Mouse (Mus musculus): ENCODE measurements at regions not wholly inside any gene's neighbourhood (a gene's known extent, or its start where the extent isn't known, plus 50 kb on each side); places are given as distances from the start of the nearest gene placed in this dataset.

- H3K4me1 ChIP-seq (ENCODE audit: control insufficient read depth, insufficient read depth, low read length), result no peaks in the 10 kb centered on the region
- no peak overlapping the region for H3K27ac ChIP-seq (ENCODE audit: insufficient read depth, low read length)
- H3K9me3 ChIP-seq (replicated peaks; ENCODE audit: control insufficient read depth, insufficient read depth, low read length, poor library complexity, severe bottlenecking), result no peaks in the 10 kb centered on the region
- no peak overlapping the region for H3K9ac ChIP-seq (ENCODE audit: low read depth, poor library complexity, severe bottlenecking)
- H3K27me3 ChIP-seq (ENCODE audit: control insufficient read depth, insufficient read depth, low read length, poor library complexity, severe bottlenecking), result peaks cover 3% of the 10 kb centered on the region; the same call in 1 of the 2 replicates
- H3K4me3 ChIP-seq (ENCODE audit: low read depth, low read length), result no peak overlapping the region
- H3K36me3 ChIP-seq (ENCODE audit: control insufficient read depth, insufficient read depth, low read length, poor library complexity, severe bottlenecking), result no peaks in the 10 kb centered on the region
- TF ChIP-seq CTCF (IDR thresholded peaks at IDR 0.05; ENCODE audit: low read depth, low read length) (no peak), EP300 (IDR thresholded peaks at IDR 0.05; ENCODE audit: insufficient read depth, low read depth, low read length) (no peak), POLR2A (IDR thresholded peaks at IDR 0.05; ENCODE audit: insufficient read depth, low read length) (no peak)
Measured at GRCm38 (mm10) chr14:67614369-67614768, 1605.4 kb upstream of the Gulo start.

- H3K4me1 ChIP-seq (ENCODE audit: control insufficient read depth, insufficient read depth, low read length), result no peaks in the 10 kb centered on the region
- H3K27me3 ChIP-seq (ENCODE audit: control insufficient read depth, insufficient read depth, low read length, poor library complexity, severe bottlenecking), result peaks cover 3% of the 10 kb centered on the region; the same call in 1 of the 2 replicates
- no peak overlapping the region for H3K9ac ChIP-seq (ENCODE audit: low read depth, poor library complexity, severe bottlenecking)
- no peak overlapping the region for H3K27ac ChIP-seq (ENCODE audit: insufficient read depth, low read length)
- H3K9me3 ChIP-seq (replicated peaks; ENCODE audit: control insufficient read depth, insufficient read depth, low read length, poor library complexity, severe bottlenecking), result no peaks in the 10 kb centered on the region
- no peaks in the 10 kb centered on the region for H3K36me3 ChIP-seq (ENCODE audit: control insufficient read depth, insufficient read depth, low read length, poor library complexity, severe bottlenecking)
- TF ChIP-seq EP300 (IDR thresholded peaks at IDR 0.05; ENCODE audit: insufficient read depth, low read depth, low read length) (no peak), POLR2A (IDR thresholded peaks at IDR 0.05; ENCODE audit: insufficient read depth, low read length) (no peak), CTCF (IDR thresholded peaks at IDR 0.05; ENCODE audit: low read depth, low read length) (no peak)
- no peak overlapping the region for H3K4me3 ChIP-seq (ENCODE audit: low read depth, low read length)
Measured at GRCm38 (mm10) chr14:67613691-67614090, 1604.7 kb upstream of the Gulo start.

GRCm38 (mm10) chr14:67613221-67613620, 1604.2 kb upstream of the Gulo start:
- H3K4me1 ChIP-seq (ENCODE audit: control insufficient read depth, insufficient read depth, low read length), result no peaks in the 10 kb centered on the region
- peaks cover 3% of the 10 kb centered on the region; the same call in 1 of the 2 replicates for H3K27me3 ChIP-seq (ENCODE audit: control insufficient read depth, insufficient read depth, low read length, poor library complexity, severe bottlenecking)
- H3K9me3 ChIP-seq (replicated peaks; ENCODE audit: control insufficient read depth, insufficient read depth, low read length, poor library complexity, severe bottlenecking), result no peaks in the 10 kb centered on the region
- H3K27ac ChIP-seq (ENCODE audit: insufficient read depth, low read length), result no peak overlapping the region
- H3K9ac ChIP-seq (ENCODE audit: low read depth, poor library complexity, severe bottlenecking), result no peak overlapping the region
- no peaks in the 10 kb centered on the region for H3K36me3 ChIP-seq (ENCODE audit: control insufficient read depth, insufficient read depth, low read length, poor library complexity, severe bottlenecking)
- TF ChIP-seq CTCF (IDR thresholded peaks at IDR 0.05; ENCODE audit: low read depth, low read length), result no peak
- no peak for TF ChIP-seq POLR2A (IDR thresholded peaks at IDR 0.05; ENCODE audit: insufficient read depth, low read length)
- no peak for TF ChIP-seq EP300 (IDR thresholded peaks at IDR 0.05; ENCODE audit: insufficient read depth, low read depth, low read length)
- no peak overlapping the region for H3K4me3 ChIP-seq (ENCODE audit: low read depth, low read length)

- no peaks in the 10 kb centered on the region for H3K36me3 ChIP-seq (ENCODE audit: control insufficient read depth, insufficient read depth, low read length, poor library complexity, severe bottlenecking)
- no peaks in the 10 kb centered on the region for H3K4me1 ChIP-seq (ENCODE audit: control insufficient read depth, insufficient read depth, low read length)
- H3K9ac ChIP-seq (ENCODE audit: low read depth, poor library complexity, severe bottlenecking), result no peak overlapping the region
- H3K4me3 ChIP-seq (ENCODE audit: low read depth, low read length), result no peak overlapping the region
- peaks cover 3% of the 10 kb centered on the region; the same call in 1 of the 2 replicates for H3K27me3 ChIP-seq (ENCODE audit: control insufficient read depth, insufficient read depth, low read length, poor library complexity, severe bottlenecking)
- no peaks in the 10 kb centered on the region for H3K9me3 ChIP-seq (replicated peaks; ENCODE audit: control insufficient read depth, insufficient read depth, low read length, poor library complexity, severe bottlenecking)
- H3K27ac ChIP-seq (ENCODE audit: insufficient read depth, low read length), result no peak overlapping the region
- TF ChIP-seq EP300 (IDR thresholded peaks at IDR 0.05; ENCODE audit: insufficient read depth, low read depth, low read length), result no peak
Measured at GRCm38 (mm10) chr14:67612471-67612870, 1603.5 kb upstream of the Gulo start.

- H3K9ac ChIP-seq (ENCODE audit: low read depth, poor library complexity, severe bottlenecking), result no peak overlapping the region
- peak overlapping the region; percentile 19 for H3K4me3 ChIP-seq (ENCODE audit: low read depth, low read length)
- H3K9me3 ChIP-seq (replicated peaks; ENCODE audit: control insufficient read depth, insufficient read depth, low read length, poor library complexity, severe bottlenecking), result no peaks in the 10 kb centered on the region
- H3K4me1 ChIP-seq (ENCODE audit: control insufficient read depth, insufficient read depth, low read length), result no peaks in the 10 kb centered on the region
- peaks cover 3% of the 10 kb centered on the region; the same call in 1 of the 2 replicates for H3K27me3 ChIP-seq (ENCODE audit: control insufficient read depth, insufficient read depth, low read length, poor library complexity, severe bottlenecking)
- no peaks in the 10 kb centered on the region for H3K36me3 ChIP-seq (ENCODE audit: control insufficient read depth, insufficient read depth, low read length, poor library complexity, severe bottlenecking)
- TF ChIP-seq CTCF (IDR thresholded peaks at IDR 0.05; ENCODE audit: low read depth, low read length), result no peak
- no peak overlapping the region for H3K27ac ChIP-seq (ENCODE audit: insufficient read depth, low read length)
Measured at GRCm38 (mm10) chr14:67608262-67608661, 1599.3 kb upstream of the Gulo start.

GRCm38 (mm10) chr14:67602960-67603359, 1594.0 kb upstream of the Gulo start:
- H3K9ac ChIP-seq (ENCODE audit: low read depth, poor library complexity, severe bottlenecking), result no peak overlapping the region
- H3K4me3 ChIP-seq (ENCODE audit: low read depth, low read length), result no peak overlapping the region
- no peak for TF ChIP-seq EP300 (IDR thresholded peaks at IDR 0.05; ENCODE audit: insufficient read depth, low read depth, low read length)
- TF ChIP-seq POLR2A (IDR thresholded peaks at IDR 0.05; ENCODE audit: insufficient read depth, low read length), result no peak
- no peak for TF ChIP-seq CTCF (IDR thresholded peaks at IDR 0.05; ENCODE audit: low read depth, low read length)
- H3K4me1 ChIP-seq (ENCODE audit: control insufficient read depth, insufficient read depth, low read length), result no peaks in the 10 kb centered on the region
- no peaks in the 10 kb centered on the region for H3K9me3 ChIP-seq (replicated peaks; ENCODE audit: control insufficient read depth, insufficient read depth, low read length, poor library complexity, severe bottlenecking)
- H3K27ac ChIP-seq (ENCODE audit: insufficient read depth, low read length), result no peak overlapping the region
- no peaks in the 10 kb centered on the region for H3K36me3 ChIP-seq (ENCODE audit: control insufficient read depth, insufficient read depth, low read length, poor library complexity, severe bottlenecking)
- no peaks in the 10 kb centered on the region for H3K27me3 ChIP-seq (ENCODE audit: control insufficient read depth, insufficient read depth, low read length, poor library complexity, severe bottlenecking)

Data from ES-Bruce4 (cell line).